Mouse (Mus musculus) small intestine, adult 2 months (tissue): ENCODE measurements around the gene Slc25a42. TPM values are rescaled to one million over a fixed set of nuclear protein-coding genes. Genes with fewer than 3 reads are reported as not detected.

ENCODE experiments used
- H3K27ac ChIP-seq: fragments of 200-500 bp; 2 replicates; pipeline ENCODE4 v1.5.1; 2012; ENCODE audit warnings: low read depth, low read length, control low read depth, inconsistent platforms; ENCODE audit not compliant: insufficient read depth
- H3K27me3 ChIP-seq: fragments of 200-500 bp; 2 replicates; pipeline ENCODE4 v1.6.1; 2012; ENCODE audit warnings: mild to moderate bottlenecking, moderate library complexity, low read length, inconsistent platforms; ENCODE audit not compliant: control insufficient read depth, insufficient read depth
- H3K36me3 ChIP-seq: fragments of 200-500 bp; 2 replicates; pipeline ENCODE4 v1.6.1; 2012; ENCODE audit warnings: mild to moderate bottlenecking, low read length, control low read depth, inconsistent platforms; ENCODE audit not compliant: control insufficient read depth, insufficient read depth
- H3K4me1 ChIP-seq: fragments of 200-500 bp; 2 replicates; pipeline ENCODE4 v1.6.1; 2012; ENCODE audit warnings: low read length, inconsistent platforms, mixed read lengths; ENCODE audit not compliant: control insufficient read depth, insufficient read depth, insufficient read length
- H3K4me3 ChIP-seq: fragments of 200-500 bp; 2 replicates; pipeline ENCODE4 v1.5.1; 2012; ENCODE audit warnings: low read depth, mild to moderate bottlenecking, control low read depth, inconsistent platforms, low read length, moderate library complexity
- CTCF ChIP-seq: fragments of 200-500 bp; IDR thresholded peaks from 2 replicates; pipeline ENCODE4 v1.5.1; 2012; ENCODE audit warnings: low read depth, mild to moderate bottlenecking, control low read depth, inconsistent platforms, low read length, moderate library complexity, mixed read lengths; ENCODE audit not compliant: insufficient replicate concordance, insufficient read length; ENCODE audit errors: extremely low read depth
- POLR2A ChIP-seq: fragments of 200-500 bp; IDR thresholded peaks from 2 replicates; pipeline ENCODE4 v1.6.1; 2012; ENCODE audit warnings: low read depth, mild to moderate bottlenecking, control low read depth, inconsistent platforms, low read length, moderate library complexity
- WGBS: fragments of 180-500 bp; shearing (Covaris S2); methylation state at CpG from one replicate; pipeline ENCODE4 v1.1.7; 2018; 5-methylcytosine and 5-hydroxymethylcytosine counted together
- polyA plus RNA-seq: library from polyadenylated mRNA; depleted of rRNA; stranded (reverse); fragments of >200 nt; gene quantifications from 2 replicates; pipeline ENCODE4 v1.2.3, GENCODE M21; 2012

The Slc25a42 gene
- polyA plus RNA-seq, 1 experiment, result 23.2 TPM

DNA sequence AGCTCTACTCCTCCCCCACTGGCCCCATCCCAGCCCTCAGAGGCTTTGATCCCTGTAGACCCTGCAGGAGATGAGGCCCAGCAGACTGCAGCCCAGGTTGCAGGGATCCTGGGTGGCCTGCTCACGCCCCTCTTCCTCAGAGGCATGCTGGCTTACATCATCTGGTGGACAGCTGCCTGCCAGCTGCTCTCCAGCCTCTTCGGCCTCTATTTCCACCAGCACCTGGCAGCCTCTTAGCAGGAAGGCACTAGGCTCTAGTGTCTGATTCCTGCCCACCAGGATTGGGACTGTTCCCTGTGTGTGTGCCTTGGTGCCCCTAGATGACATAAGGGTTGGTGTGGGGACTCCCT lies 30.2 kb downstream of the Slc25a42 start:
- peaks cover 13% of the 10 kb centered on the region for H3K4me1 ChIP-seq

DNA sequence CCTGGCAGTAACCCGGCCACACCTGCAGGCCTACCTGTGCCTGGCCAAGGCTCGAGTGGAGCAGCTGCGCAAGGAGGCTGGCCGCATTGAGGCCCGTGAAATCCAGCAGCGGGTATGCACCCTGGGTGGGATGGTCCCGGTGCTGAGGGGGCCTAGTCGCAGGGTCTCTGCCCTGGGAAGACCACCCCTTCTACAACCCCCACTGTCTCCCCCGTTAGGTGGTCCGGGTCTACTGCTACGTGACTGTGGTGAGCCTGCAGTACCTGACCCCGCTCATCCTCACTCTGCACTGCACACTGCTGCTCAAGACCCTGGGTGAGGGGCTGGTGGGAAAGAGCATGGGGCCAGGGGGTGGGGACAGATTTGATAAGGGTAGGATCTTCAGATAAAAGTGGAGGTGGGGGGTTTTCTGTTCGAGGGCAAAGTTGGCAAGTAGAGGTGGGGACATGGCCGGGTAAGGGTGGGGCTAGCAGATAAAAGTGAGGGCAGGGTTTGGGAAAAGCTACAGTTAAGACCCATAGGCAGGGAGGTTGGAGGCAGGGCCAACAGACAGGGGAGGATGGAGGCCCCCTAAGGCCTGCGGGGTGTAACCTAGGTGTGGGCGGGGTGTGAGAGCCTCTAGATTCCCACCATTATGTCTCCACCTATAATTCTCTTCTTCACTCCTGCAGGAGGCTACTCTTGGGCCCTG lies 30.7 kb downstream of the Slc25a42 start:
- H3K27ac ChIP-seq, result no peak overlapping the region
- H3K36me3 ChIP-seq, result peaks cover 35% of the 10 kb centered on the region
- no peaks in the 10 kb centered on the region for H3K27me3 ChIP-seq
- peaks cover 8% of the 10 kb centered on the region for H3K4me1 ChIP-seq
- no peak for TF ChIP-seq POLR2A
- no peak for TF ChIP-seq CTCF
- no peak overlapping the region for H3K4me3 ChIP-seq
- WGBS, result 62% methylated on average over 16 of the region's 16 CpGs

More for the DNA sequence above, 30.2 kb downstream of the Slc25a42 start:
- Histone ChIP-seq H3K4me3 (no peak overlapping the region), H3K27me3 (no peaks in the 10 kb centered on the region), H3K36me3 (peaks cover 32% of the 10 kb centered on the region), H3K27ac (no peak overlapping the region)
- WGBS, result 21% methylated on average over 2 of the region's 2 CpGs
- TF ChIP-seq CTCF (no peak), POLR2A (no peak)

DNA sequence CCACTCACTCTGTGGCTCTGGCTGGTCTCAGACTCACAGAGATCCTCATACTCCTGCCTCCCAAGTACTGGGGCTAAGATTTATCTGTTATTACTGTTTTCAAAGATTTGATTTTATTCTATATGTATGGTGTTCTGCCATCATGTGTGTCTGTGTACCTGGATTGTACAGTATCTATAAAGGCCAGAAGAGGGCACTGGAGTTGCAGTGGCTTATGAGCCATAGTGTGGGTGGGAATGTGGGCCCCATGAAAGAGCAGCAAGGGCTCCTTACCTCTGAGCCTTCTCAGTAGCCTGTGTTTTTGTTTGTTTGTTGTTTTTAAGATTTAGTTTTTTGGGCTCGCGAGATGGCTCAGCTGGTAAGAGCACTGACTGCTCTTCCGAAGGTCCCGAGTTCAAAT lies 33.0 kb downstream of the Slc25a42 start:
- Histone ChIP-seq H3K27ac (no peak overlapping the region), H3K36me3 (peaks cover 35% of the 10 kb centered on the region), H3K4me3 (no peak overlapping the region), H3K27me3 (no peaks in the 10 kb centered on the region), H3K4me1 (peaks cover 2% of the 10 kb centered on the region; the same call in 1 of the 2 replicates)
- 96% methylated on average over 4 of the region's 4 CpGs for whole genome bisulfite sequencing
- TF ChIP-seq CTCF (peak; percentile 43; the same call in 1 of the 2 replicates), POLR2A (no peak)

DNA sequence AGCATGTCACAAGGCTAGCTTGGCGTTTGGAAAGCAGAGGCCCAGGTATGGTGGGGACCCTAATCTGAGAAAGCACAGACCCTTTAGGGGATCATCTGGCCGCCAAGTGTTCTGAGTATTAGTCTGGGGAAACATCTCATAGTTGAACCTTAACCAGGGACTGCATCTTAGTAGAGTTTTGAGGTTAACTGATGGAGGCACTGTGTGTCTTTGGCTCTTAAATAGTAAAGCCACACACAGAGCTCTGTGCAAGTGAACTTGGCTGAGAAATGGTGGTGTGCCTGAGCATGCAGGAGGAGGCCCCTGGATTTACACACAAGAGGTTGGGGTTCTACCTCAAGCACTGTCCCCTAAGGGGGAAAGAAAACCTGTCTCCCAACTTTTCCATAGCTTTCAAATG lies 33.9 kb downstream of the Slc25a42 start:
- TF ChIP-seq CTCF (no peak), POLR2A (no peak)
- WGBS, result 88% methylated on average over 2 of the region's 2 CpGs
- peaks cover 31% of the 10 kb centered on the region for H3K36me3 ChIP-seq

DNA sequence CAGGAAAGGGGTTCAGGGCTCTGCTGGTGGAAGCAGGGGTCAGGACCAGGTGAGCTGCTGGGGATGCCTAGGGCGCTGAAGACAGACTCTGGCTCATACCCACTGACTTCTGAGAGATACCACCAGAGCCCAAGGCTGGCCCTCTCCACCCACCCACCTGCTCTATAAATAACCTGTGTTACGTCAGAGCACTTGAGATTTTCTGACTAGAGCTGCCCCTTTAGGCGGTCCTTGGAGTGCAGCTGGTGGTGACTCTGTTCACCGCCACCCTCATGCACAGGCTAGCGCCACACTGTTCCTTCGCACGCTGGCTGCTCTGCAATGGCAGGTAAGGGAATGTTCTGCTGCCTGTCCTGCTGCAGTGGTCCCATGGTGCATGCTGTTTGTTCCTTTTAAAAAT lies 38.0 kb downstream of the Slc25a42 start:
- H3K36me3 ChIP-seq, result peaks cover 12% of the 10 kb centered on the region
- H3K27me3 ChIP-seq, result no peaks in the 10 kb centered on the region
- no peak overlapping the region for H3K4me3 ChIP-seq
- TF ChIP-seq CTCF (no peak), POLR2A (no peak)
- no peak overlapping the region for H3K27ac ChIP-seq
- peaks cover 15% of the 10 kb centered on the region; the same call in 1 of the 2 replicates for H3K4me1 ChIP-seq
- 90% methylated on average over 7 of the region's 7 CpGs for WGBS

More for the DNA sequence above, 33.9 kb downstream of the Slc25a42 start:
- no peaks in the 10 kb centered on the region for H3K27me3 ChIP-seq
- H3K4me1 ChIP-seq, result peaks cover 4% of the 10 kb centered on the region; the same call in 1 of the 2 replicates
- H3K4me3 ChIP-seq, result no peak overlapping the region
- H3K27ac ChIP-seq, result no peak overlapping the region

DNA sequence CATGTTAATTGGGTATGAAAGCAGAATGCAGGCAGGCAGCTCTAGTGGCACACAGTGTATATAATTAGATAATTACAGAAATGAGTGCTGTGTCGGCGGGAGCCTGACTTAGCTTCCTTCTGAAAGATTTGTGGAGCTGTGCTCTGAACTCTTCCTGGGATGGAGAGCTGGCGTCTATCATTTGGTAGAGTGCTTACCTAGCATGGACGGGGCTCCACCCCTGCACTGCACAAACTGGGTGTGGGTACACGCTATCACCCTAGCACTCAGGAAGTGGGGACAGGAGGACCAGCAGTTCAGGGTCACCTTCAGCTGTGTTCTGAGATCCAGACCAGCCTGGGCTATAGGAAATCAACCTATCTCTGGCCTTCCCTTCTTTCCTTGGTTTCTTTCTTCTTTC lies 38.8 kb downstream of the Slc25a42 start:
- Histone ChIP-seq H3K27ac (no peak overlapping the region), H3K36me3 (peaks cover 12% of the 10 kb centered on the region), H3K27me3 (no peaks in the 10 kb centered on the region), H3K4me1 (peaks cover 15% of the 10 kb centered on the region; the same call in 1 of the 2 replicates), H3K4me3 (no peak overlapping the region)
- TF ChIP-seq POLR2A (no peak), CTCF (no peak)
- WGBS, result 38% methylated on average over 5 of the region's 5 CpGs

DNA sequence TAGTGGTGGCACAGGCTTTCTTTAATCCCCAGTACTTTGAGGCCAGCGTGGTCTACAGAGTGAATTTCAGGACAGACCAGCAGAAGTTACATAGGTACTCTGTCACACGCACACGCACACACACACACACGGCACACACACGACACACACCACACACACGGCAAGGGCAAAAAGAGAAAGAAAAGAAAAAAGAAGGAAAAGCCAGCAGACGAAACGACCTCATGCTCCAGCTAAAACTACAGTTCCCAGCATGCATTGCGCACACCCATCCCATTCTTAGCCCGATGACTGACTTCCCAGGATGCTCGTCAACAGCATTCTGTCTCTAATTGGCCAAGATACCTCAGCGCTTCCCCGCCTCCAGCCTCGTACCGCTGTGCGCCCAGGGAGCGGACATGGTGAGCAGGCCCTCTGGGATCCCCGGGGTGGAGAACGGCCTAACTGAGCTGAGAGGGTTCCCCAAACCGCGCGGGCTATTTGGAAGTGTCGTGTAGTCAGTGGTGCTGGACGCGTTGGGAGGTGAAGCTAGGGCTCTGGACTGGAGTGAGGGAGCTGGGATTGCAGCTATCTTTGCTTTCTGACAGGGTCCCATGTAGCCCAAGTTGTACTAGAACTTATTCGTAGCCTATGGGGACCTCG lies 39.9 kb downstream of the Slc25a42 start, which contains the start of gene Tmem161a:
TSS of gene Tmem161a (plus strand) at position 314 of the 639 bp plus-strand sequence.
- Histone ChIP-seq H3K4me3 (peak within 1 kb of the TSS; percentile 73), H3K27ac (no peak within 1 kb of the TSS), H3K27me3 (no peaks in the 10 kb centered on the region), H3K36me3 (peaks cover 5% of the 10 kb centered on the region), H3K4me1 (peaks cover 15% of the 10 kb centered on the region; the same call in 1 of the 2 replicates)
- 2% methylated on average over 27 of the region's 27 CpGs for WGBS
- no peak for TF ChIP-seq CTCF
- peak; percentile 85 for TF ChIP-seq POLR2A
